Mouse (Mus musculus) kidney, adult 2 months (tissue): ENCODE data around the gene Usp33. TPM values are rescaled to one million over a fixed set of nuclear protein-coding genes. Genes with fewer than 3 reads are reported as not detected.

ENCODE experiments used
- DNase-seq: peaks from one replicate; pipeline ENCODE4 v3.0.0; 2021
- H3K27ac ChIP-seq: fragments of 200-500 bp; 2 replicates; pipeline ENCODE4 v1.5.1; 2012; ENCODE audit warnings: low read depth, low read length, control low read depth, inconsistent platforms; ENCODE audit not compliant: insufficient read depth
- H3K27me3 ChIP-seq: fragments of 200-500 bp; replicated peaks from 2 replicates; pipeline ENCODE4 v1.6.1; 2012; ENCODE audit warnings: mild to moderate bottlenecking, moderate library complexity, low read length, inconsistent platforms; ENCODE audit not compliant: control insufficient read depth, insufficient read depth
- H3K36me3 ChIP-seq: fragments of 200-500 bp; 2 replicates; pipeline ENCODE4 v1.6.1; 2012; ENCODE audit warnings: mild to moderate bottlenecking, moderate library complexity, low read length, inconsistent platforms; ENCODE audit not compliant: control insufficient read depth, insufficient read depth
- H3K4me1 ChIP-seq: fragments of 200-500 bp; 2 replicates; pipeline ENCODE4 v1.6.1; 2011; ENCODE audit warnings: low read length; ENCODE audit not compliant: control insufficient read depth, insufficient read depth
- H3K4me3 ChIP-seq: fragments of 200-500 bp; 2 replicates; pipeline ENCODE4 v1.5.1; 2011; ENCODE audit warnings: mild to moderate bottlenecking, low read depth, low read length, control low read depth; ENCODE audit not compliant: insufficient read depth
- CTCF ChIP-seq: fragments of 200-500 bp; conservative IDR thresholded peaks from 2 replicates; pipeline ENCODE4 v1.5.1; 2011; ENCODE audit warnings: low read depth, mild to moderate bottlenecking, control low read depth, low read length, moderate library complexity, mixed read lengths; ENCODE audit not compliant: insufficient read depth, insufficient read length
- POLR2A ChIP-seq: fragments of 200-500 bp; IDR thresholded peaks from one replicate; pipeline ENCODE4 v1.6.1; 2011; ENCODE audit warnings: low read depth, low read length, control low read depth
- WGBS: fragments of 180-500 bp; shearing (Covaris S2); methylation state at CpG from one replicate; pipeline ENCODE4 v1.1.7; 2018; 5-methylcytosine and 5-hydroxymethylcytosine counted together
- polyA plus RNA-seq: library from polyadenylated mRNA; depleted of rRNA; stranded (reverse); fragments of >200 nt; gene quantifications from 2 replicates; pipeline ENCODE4 v1.2.3, GENCODE M21; 2012

Usp33 gene
- polyA plus RNA-seq, 1 experiment, result 21.0 TPM

DNA sequence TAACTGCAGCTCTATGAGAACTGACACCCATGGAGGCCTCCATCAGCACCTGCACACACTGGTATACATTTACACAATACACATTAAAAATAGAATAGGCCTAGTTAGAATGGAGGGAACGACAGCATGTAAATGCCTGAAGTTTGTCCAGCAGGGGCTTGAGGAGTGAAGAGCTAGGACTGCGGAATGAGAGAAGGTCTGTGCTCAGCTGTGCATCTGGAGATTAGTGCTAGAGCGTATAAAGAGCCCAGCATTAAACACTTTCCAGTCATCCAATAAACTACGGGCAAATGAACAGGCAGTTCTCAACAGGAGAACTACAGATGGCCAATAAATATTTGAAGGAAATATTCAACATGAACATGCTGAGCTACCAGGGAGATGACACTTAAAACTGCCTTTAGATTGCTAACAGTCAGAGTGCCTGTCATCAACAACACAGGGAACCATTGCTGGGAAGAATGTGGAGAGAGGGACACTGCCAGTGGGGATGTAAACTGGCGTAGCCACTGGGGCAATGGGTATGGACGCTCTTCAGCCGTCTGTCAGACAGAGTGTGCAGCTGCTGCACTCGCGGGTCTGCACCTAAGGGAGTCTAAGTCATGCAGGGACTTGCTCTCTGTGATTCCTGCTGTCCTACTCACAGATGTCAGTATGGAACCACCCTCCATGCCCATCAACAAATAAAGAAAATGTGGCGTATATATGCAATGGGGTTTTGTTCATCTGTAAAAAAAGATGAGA, 7.3 kb downstream of the Usp33 start:
- peaks cover 15% of the 10 kb centered on the region for H3K4me1 ChIP-seq
- H3K4me3 ChIP-seq, result no peak overlapping the region
- TF ChIP-seq POLR2A, result no peak
- no peak for TF ChIP-seq CTCF
- DNase-seq, result no peak
- no peaks in the 10 kb centered on the region for H3K36me3 ChIP-seq
- H3K27ac ChIP-seq, result no peak overlapping the region
- WGBS, result 86% methylated on average over 10 of the region's 10 CpGs
- H3K27me3 ChIP-seq, result no peaks in the 10 kb centered on the region

DNA sequence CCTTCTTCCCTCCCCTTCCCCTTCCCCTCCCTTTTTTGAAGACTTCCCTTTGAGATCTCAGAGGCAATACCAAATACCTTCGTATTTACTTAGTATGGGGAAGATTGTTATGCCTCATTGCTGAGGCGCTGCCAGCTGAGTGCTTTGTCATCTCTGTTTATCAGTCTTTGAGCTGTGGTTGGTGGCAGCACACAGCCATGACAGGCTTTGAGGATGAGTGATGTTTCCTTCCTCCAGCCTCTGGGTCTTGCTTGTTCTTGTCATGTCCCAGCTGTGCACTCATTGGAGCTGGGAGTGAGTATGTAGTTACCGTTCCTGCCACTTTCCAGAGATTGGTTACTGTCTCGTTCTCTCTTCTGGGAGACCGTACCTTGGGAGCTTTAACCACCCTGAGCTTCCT, 9.1 kb downstream of the Usp33 start:
- no peaks in the 10 kb centered on the region for H3K36me3 ChIP-seq
- WGBS, result 45% methylated on average over 5 of the region's 5 CpGs
- TF ChIP-seq POLR2A (no peak), CTCF (no peak)
- DNase-seq, result peak; percentile 36
- H3K27ac ChIP-seq, result no peak overlapping the region
- no peak overlapping the region for H3K4me3 ChIP-seq
- H3K27me3 ChIP-seq, result no peaks in the 10 kb centered on the region
- H3K4me1 ChIP-seq, result peaks cover 9% of the 10 kb centered on the region

DNA sequence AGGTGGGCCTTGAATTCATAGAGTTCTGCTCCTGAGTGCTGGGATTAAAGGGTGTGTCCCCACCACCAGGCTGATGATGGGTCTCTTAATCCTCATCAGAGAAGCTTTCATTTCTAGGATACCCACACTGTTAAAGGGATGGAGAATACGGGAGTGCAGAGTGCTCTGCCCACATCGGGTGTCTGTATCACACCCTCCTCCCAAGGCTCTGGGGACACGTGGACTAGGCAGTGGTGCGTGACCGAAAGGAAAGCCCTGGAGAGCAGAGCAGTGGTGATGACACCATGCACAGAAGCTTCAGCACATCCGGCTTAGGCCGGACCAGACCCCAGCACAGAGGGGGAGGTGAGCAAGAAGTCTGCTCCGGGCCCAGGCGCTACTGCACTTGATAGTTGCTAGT, 10.5 kb downstream of the Usp33 start:
- Histone ChIP-seq H3K4me1 (no peaks in the 10 kb centered on the region; the same call in 1 of the 2 replicates), H3K4me3 (no peak overlapping the region), H3K36me3 (no peaks in the 10 kb centered on the region; the same call in 1 of the 2 replicates), H3K27me3 (no peaks in the 10 kb centered on the region), H3K27ac (no peak overlapping the region)
- DNase-seq, result peak; percentile 34
- TF ChIP-seq CTCF (no peak), POLR2A (no peak)
- WGBS, result 39% methylated on average over 9 of the region's 9 CpGs

DNA sequence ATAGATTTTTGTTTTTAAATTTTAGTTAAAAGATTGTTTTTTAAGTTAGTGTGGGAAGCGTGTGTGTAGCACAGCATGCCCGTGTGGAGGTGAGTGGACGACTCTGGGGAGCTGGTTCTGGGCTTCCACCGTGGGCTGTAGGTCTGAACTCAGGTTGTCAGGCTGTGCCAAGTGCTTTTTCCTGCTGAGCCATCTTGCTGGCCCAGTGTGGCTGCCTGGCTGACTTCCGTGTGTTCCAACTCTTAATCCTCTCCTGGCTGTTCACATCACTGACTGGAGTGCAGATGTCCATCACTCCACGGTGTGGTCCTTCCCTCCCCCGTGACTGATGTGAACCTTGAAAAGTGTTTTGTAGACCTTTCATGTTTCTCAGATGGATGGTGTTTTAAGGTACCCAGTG, 12.9 kb downstream of the Usp33 start:
- H3K4me1 ChIP-seq, result no peaks in the 10 kb centered on the region; the same call in 1 of the 2 replicates
- no peak overlapping the region for H3K27ac ChIP-seq
- no peak overlapping the region for H3K4me3 ChIP-seq
- no peak for DNase-seq
- no peak for TF ChIP-seq POLR2A
- TF ChIP-seq CTCF, result no peak
- no peaks in the 10 kb centered on the region for H3K27me3 ChIP-seq
- H3K36me3 ChIP-seq, result peaks cover 5% of the 10 kb centered on the region
- 78% methylated on average over 7 of the region's 7 CpGs for WGBS

DNA sequence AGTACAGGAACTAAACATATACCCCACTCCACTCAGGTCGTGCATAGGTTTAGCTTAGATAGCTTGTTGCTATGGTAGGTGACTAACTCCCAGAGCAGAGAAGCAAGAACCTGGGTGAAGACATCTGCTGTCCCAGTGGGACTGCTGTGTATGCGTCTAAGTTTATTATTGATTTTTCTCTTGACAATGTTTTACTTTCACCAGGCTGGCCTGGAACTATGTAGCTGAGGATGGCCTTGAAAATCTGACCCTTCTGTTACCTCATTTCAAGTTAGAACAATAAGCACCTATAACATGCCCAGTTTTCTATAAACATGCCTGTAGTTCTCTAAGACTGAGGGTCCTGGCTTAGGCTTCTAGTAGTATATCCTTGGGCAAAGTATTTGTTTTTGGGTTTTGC, 17.9 kb downstream of the Usp33 start:
- DNase-seq, result no peak
- TF ChIP-seq POLR2A, result no peak
- no peak for TF ChIP-seq CTCF
- Histone ChIP-seq H3K36me3 (peaks cover 11% of the 10 kb centered on the region), H3K4me3 (no peak overlapping the region), H3K27me3 (no peaks in the 10 kb centered on the region), H3K4me1 (no peaks in the 10 kb centered on the region; the same call in 1 of the 2 replicates), H3K27ac (no peak overlapping the region)
- WGBS, result 71% methylated on average over 2 of the region's 2 CpGs

DNA sequence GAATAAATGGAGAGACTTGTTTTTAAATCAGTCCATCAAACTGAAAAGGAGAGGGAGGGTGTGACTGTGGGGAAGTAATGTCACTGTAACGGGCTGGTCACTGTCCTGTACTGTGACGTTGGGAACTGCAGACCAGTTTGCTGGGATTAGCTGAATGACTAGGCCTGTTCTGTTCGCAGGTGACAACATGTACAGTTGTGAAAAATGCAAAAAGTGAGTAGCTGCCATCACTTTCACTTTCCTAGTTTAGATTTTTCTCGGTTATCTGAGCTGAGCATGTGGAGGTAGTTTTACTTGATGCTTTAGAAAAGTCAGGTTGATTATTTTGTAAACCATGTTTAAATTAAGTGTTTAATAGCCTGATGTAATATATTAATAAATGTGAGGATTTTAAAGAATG, 29.8 kb downstream of the Usp33 start:
- no peak for DNase-seq
- H3K4me3 ChIP-seq, result no peak overlapping the region
- no peaks in the 10 kb centered on the region for H3K27me3 ChIP-seq
- TF ChIP-seq POLR2A (no peak), CTCF (no peak)
- no peak overlapping the region for H3K27ac ChIP-seq
- H3K36me3 ChIP-seq, result peaks cover 16% of the 10 kb centered on the region
- WGBS, result 86% methylated on average over 4 of the region's 4 CpGs
- H3K4me1 ChIP-seq, result no peaks in the 10 kb centered on the region

DNA sequence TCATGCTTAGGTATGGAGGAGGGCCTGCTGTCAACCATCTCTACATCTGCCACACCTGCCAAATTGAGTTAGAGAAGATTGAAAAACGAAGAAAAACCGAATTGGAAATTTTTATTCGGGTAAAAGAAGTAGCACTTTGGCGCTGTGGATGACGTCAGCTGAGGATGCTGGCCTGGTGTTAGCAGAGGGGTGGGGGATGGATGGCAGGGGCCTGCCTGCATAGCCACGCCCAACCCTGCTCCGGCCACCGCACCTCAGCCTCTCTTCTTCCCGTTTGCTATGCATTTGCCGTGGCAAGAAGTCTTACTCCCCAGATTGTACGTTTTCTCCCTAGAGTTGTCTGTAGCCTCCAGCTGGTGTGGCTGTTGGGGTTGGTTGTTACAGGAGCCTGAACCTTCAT, 37.8 kb downstream of the Usp33 start:
- H3K4me3 ChIP-seq, result no peak overlapping the region
- WGBS, result 74% methylated on average over 11 of the region's 11 CpGs
- peaks cover 9% of the 10 kb centered on the region for H3K36me3 ChIP-seq
- TF ChIP-seq CTCF (no peak), POLR2A (no peak)
- DNase-seq, result no peak
- no peaks in the 10 kb centered on the region for H3K27me3 ChIP-seq
- H3K4me1 ChIP-seq, result no peaks in the 10 kb centered on the region
- H3K27ac ChIP-seq, result no peak overlapping the region
